Mouse (Mus musculus): Measurements from ENCODE around the gene Rmnd5a. TPM values are rescaled to one million over a fixed set of nuclear protein-coding genes. Genes with fewer than 3 reads are reported as not detected.

Rmnd5a gene
- 41.8 and 54.7 TPM in 2 replicates for total RNA-seq (2014; rRNA removed)
- polyA plus RNA-seq (2015; fragmentation: Nextera tagmentation; extraction: Ambion mirVana): 6.5 and 7.8 TPM in 2 replicates

DNA sequence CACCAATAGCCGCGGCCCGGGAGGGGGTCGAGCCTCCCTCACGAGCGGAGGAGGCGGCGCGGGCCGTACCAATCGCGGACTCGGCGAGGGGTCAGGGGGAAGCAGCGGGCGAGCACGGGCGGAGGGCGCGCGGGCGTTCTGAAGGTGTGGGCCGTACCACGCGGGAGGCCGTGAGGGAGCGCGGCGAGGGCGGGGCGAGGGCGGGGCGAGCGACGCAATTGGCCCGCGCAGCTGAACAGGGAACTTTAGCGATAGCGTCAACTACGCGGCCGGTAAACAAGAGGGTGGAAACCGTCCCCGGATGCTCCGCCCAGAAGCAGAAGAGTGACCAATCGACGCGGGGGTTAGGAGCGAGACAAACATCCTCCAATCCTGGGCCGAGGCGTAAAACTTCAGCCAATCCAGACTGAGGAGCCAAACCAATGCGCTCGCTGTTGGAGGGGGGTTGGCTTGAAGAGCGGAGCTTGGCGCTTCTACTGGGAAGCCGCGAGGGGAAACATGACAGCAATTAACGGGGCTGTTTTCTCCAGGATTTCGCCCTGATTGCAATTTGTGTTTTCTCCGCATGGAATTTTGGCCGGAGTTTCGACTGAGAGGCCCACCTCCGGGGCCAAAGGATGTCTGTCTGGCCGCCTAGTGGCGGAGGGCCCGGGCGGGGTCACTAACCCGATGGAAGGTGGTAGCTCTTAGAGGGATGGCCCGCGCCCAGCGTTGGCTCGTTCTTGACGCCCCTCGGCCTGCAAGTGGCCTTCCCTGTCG, at the start of gene Rmnd5a:
Gene Rmnd5a, minus strand, starts transcription at position 146 of the 759 bp plus-strand sequence.
- peak; percentile 67 for TF ChIP-seq CTCF (IDR thresholded peaks at IDR 0.05)
- no peaks in the 10 kb centered on the region for H3K27me3 ChIP-seq (ENCODE audit: insufficient read depth, low read length)
- peak within 1 kb of the TSS; percentile 88 for H3K4me3 ChIP-seq (ENCODE audit: low read depth, low read length)
- H3K4me2 ChIP-seq (ENCODE audit: low read depth, low read length, poor library complexity, severe bottlenecking): peak within 1 kb of the TSS; percentile 84
- DNase-seq (ENCODE audit: low spot score) (peak; percentile 99), ATAC-seq (ENCODE audit: low FRiP score) (peak; percentile 98)
- H3K4me1 ChIP-seq (ENCODE audit: insufficient read depth, low read length): peaks cover 11% of the 10 kb centered on the region
- H3K36me3 ChIP-seq (ENCODE audit: insufficient read depth, low read length): no peaks in the 10 kb centered on the region
- peak within 1 kb of the TSS; percentile 96 for H3K27ac ChIP-seq (ENCODE audit: low read depth, low read length)
- peak within 1 kb of the TSS; percentile 95 for H3K9ac ChIP-seq (replicated peaks; ENCODE audit: low read length, poor library complexity, severe bottlenecking)
- under 1% methylated on average over 67 of the region's 75 CpGs for WGBS
- no peaks in the 10 kb centered on the region for H3K9me3 ChIP-seq (ENCODE audit: low read length)

DNA sequence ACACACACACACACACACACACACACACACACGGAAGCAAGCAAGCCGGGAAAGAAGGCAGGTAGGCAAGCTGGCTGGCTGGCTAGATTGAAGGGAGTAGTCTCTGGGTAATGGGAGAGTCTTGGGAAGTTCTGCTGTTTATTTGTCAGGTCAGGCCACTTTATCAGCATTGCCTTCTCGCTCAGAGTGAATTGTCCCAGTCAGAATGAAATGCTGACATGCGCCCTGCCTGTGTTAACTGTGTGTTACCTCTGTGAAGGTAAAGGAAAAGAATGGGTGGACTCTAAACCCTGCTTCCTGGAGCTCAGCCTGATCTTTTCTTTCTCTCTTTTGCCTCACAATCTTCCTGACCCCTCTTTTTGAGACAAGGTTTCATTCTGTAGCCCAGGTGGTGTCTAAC, 47.5 kb upstream of the Rmnd5a start:
- Histone ChIP-seq H3K27me3 (ENCODE audit: insufficient read depth, low read length) (no peaks in the 10 kb centered on the region), H3K36me3 (ENCODE audit: insufficient read depth, low read length) (no peaks in the 10 kb centered on the region), H3K9ac (replicated peaks; ENCODE audit: low read length, poor library complexity, severe bottlenecking) (no peak overlapping the region), H3K9me3 (ENCODE audit: low read length) (no peaks in the 10 kb centered on the region), H3K4me2 (ENCODE audit: low read depth, low read length, poor library complexity, severe bottlenecking) (no peak overlapping the region), H3K27ac (ENCODE audit: low read depth, low read length) (no peak overlapping the region), H3K4me3 (ENCODE audit: low read depth, low read length) (no peak overlapping the region), H3K4me1 (ENCODE audit: insufficient read depth, low read length) (no peaks in the 10 kb centered on the region)
- TF ChIP-seq CTCF (IDR thresholded peaks at IDR 0.05): no peak
- WGBS: 60% methylated on average over 4 of the region's 4 CpGs
- DNase-seq (ENCODE audit: low spot score) (no peak), ATAC-seq (ENCODE audit: low FRiP score) (no peak)

- no peak overlapping the region for H3K9ac ChIP-seq (replicated peaks; ENCODE audit: low read length, poor library complexity, severe bottlenecking)
- no peaks in the 10 kb centered on the region for H3K36me3 ChIP-seq (ENCODE audit: insufficient read depth, low read length)
- no peak overlapping the region for H3K4me3 ChIP-seq (ENCODE audit: low read depth, low read length)
- no peak overlapping the region for H3K4me2 ChIP-seq (ENCODE audit: low read depth, low read length, poor library complexity, severe bottlenecking)
- no peaks in the 10 kb centered on the region for H3K9me3 ChIP-seq (ENCODE audit: low read length)
- WGBS: 81% methylated on average over 1 of the region's 1 CpGs
- no peaks in the 10 kb centered on the region for H3K27me3 ChIP-seq (ENCODE audit: insufficient read depth, low read length)
- no peak for TF ChIP-seq CTCF (IDR thresholded peaks at IDR 0.05)
- no peak for ATAC-seq (ENCODE audit: low FRiP score)
- DNase-seq (ENCODE audit: low spot score): no peak
- H3K4me1 ChIP-seq (ENCODE audit: insufficient read depth, low read length): no peaks in the 10 kb centered on the region
- no peak overlapping the region for H3K27ac ChIP-seq (ENCODE audit: low read depth, low read length)
Measured at GRCm38 (mm10) chr6:71486867-71487266, 46.4 kb upstream of the Rmnd5a start.

- no peak for DNase-seq (ENCODE audit: low spot score)
- TF ChIP-seq CTCF (IDR thresholded peaks at IDR 0.05): no peak
- no peak overlapping the region for H3K9ac ChIP-seq (replicated peaks; ENCODE audit: low read length, poor library complexity, severe bottlenecking)
- no peak overlapping the region for H3K27ac ChIP-seq (ENCODE audit: low read depth, low read length)
- H3K9me3 ChIP-seq (ENCODE audit: low read length): no peaks in the 10 kb centered on the region
- no peaks in the 10 kb centered on the region for H3K4me1 ChIP-seq (ENCODE audit: insufficient read depth, low read length)
- 79% methylated on average over 2 of the region's 2 CpGs for WGBS
- H3K4me3 ChIP-seq (ENCODE audit: low read depth, low read length): no peak overlapping the region
- no peaks in the 10 kb centered on the region for H3K27me3 ChIP-seq (ENCODE audit: insufficient read depth, low read length)
- no peak overlapping the region for H3K4me2 ChIP-seq (ENCODE audit: low read depth, low read length, poor library complexity, severe bottlenecking)
- ATAC-seq (ENCODE audit: low FRiP score): no peak
- no peaks in the 10 kb centered on the region for H3K36me3 ChIP-seq (ENCODE audit: insufficient read depth, low read length)
Measured at GRCm38 (mm10) chr6:71486226-71486625, 45.8 kb upstream of the Rmnd5a start.

GRCm38 (mm10) chr6:71485246-71485645, 44.8 kb upstream of the Rmnd5a start:
- no peak for ATAC-seq (ENCODE audit: low FRiP score)
- WGBS: 82% methylated on average over 5 of the region's 5 CpGs
- Histone ChIP-seq H3K9me3 (ENCODE audit: low read length) (no peaks in the 10 kb centered on the region), H3K27me3 (ENCODE audit: insufficient read depth, low read length) (no peaks in the 10 kb centered on the region), H3K4me3 (ENCODE audit: low read depth, low read length) (no peak overlapping the region), H3K27ac (ENCODE audit: low read depth, low read length) (no peak overlapping the region), H3K4me1 (ENCODE audit: insufficient read depth, low read length) (no peaks in the 10 kb centered on the region), H3K4me2 (ENCODE audit: low read depth, low read length, poor library complexity, severe bottlenecking) (no peak overlapping the region), H3K9ac (replicated peaks; ENCODE audit: low read length, poor library complexity, severe bottlenecking) (no peak overlapping the region), H3K36me3 (ENCODE audit: insufficient read depth, low read length) (no peaks in the 10 kb centered on the region)
- no peak for DNase-seq (ENCODE audit: low spot score)
- TF ChIP-seq CTCF (IDR thresholded peaks at IDR 0.05): no peak

DNA sequence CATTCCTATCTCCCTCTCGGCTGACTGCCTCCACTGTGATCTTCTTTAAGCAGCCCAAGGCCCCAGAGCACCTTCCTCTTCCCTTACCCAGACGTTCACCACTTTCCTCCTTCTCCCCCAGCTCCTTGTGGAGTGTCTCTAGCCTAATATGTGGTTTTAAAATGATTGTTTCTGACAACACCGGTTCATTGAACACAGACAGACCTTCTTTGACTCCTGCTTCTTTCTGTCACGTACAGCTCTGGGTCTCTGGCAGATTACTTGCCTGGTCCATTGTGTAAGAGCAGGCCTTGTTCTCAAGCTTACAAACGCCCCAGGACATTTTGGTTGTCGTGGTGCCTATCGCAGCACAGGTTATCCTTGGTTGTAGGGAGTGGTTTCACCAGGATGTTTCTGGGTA, 40.7 kb upstream of the Rmnd5a start:
- no peak overlapping the region for H3K4me2 ChIP-seq (ENCODE audit: low read depth, low read length, poor library complexity, severe bottlenecking)
- H3K4me3 ChIP-seq (ENCODE audit: low read depth, low read length): no peak overlapping the region
- no peaks in the 10 kb centered on the region for H3K27me3 ChIP-seq (ENCODE audit: insufficient read depth, low read length)
- no peaks in the 10 kb centered on the region for H3K4me1 ChIP-seq (ENCODE audit: insufficient read depth, low read length)
- ATAC-seq (ENCODE audit: low FRiP score) (no peak), DNase-seq (ENCODE audit: low spot score) (no peak)
- no peak overlapping the region for H3K27ac ChIP-seq (ENCODE audit: low read depth, low read length)
- no peaks in the 10 kb centered on the region for H3K36me3 ChIP-seq (ENCODE audit: insufficient read depth, low read length)
- no peak overlapping the region for H3K9ac ChIP-seq (replicated peaks; ENCODE audit: low read length, poor library complexity, severe bottlenecking)
- TF ChIP-seq CTCF (IDR thresholded peaks at IDR 0.05): no peak
- WGBS: 52% methylated on average over 7 of the region's 7 CpGs
- no peaks in the 10 kb centered on the region for H3K9me3 ChIP-seq (ENCODE audit: low read length)
